Mouse (Mus musculus): ENCODE measurements around the gene Gm20388.

Gm20388 gene

GRCm38 (mm10) chr8:121201651-121202050 lies 1291.0 kb downstream of the Gm20388 start:
- DNase-seq: no peak

- peak in 1 of 2 experiments; percentile 41 for DNase-seq
Measured at GRCm38 (mm10) chr8:121203612-121204376, 1293.2 kb downstream of the Gm20388 start.

GRCm38 (mm10) chr8:121207171-121207570 lies 1296.5 kb downstream of the Gm20388 start:
- DNase-seq: no peak

DNA sequence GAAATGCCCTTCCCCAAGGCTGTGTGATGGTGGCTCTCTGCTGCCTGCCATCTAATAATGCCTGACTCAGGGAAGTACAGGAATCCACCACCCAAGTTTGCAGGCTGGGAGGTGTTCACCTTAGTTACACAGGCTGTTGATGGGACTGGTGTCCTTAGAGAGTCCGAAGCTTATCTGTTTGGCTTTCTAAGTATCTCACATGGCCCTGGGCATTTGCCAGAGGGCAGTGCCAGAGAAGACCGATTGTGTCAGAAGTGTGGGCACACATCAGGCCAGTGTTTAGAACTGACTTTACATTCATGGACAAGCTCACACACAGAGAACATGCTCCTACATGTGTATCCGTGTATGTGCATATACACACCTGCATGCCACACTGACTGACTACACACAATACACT lies 1300.0 kb downstream of the Gm20388 start:
- DNase-seq: no peak

- DNase-seq: peak in 1 of 2 experiments; percentile 24
Measured at GRCm38 (mm10) chr8:121213236-121213635, 1302.6 kb downstream of the Gm20388 start.

DNA sequence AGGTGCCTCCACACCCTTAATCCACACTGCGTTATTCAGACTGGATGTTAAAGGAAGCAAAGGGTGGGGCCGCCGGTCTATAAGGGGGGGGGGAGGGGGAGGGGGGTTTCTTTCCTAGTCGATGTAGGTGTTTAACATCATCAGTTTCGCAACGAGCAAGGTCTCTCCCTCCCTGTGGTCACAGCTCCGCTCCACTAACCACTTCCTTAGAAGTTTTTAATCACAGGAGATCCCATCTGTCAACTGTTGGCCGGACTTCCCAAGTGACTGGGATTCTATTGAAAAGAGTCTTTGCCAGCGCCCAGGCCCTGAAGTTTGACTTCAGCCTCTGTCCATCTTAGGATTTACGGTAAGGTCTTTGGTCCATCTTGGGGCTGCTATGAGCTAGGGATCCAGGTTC lies 1303.0 kb downstream of the Gm20388 start:
- DNase-seq: no peak

GRCm38 (mm10) chr8:121214975-121215374 lies 1304.3 kb downstream of the Gm20388 start:
- DNase-seq: no peak

DNA sequence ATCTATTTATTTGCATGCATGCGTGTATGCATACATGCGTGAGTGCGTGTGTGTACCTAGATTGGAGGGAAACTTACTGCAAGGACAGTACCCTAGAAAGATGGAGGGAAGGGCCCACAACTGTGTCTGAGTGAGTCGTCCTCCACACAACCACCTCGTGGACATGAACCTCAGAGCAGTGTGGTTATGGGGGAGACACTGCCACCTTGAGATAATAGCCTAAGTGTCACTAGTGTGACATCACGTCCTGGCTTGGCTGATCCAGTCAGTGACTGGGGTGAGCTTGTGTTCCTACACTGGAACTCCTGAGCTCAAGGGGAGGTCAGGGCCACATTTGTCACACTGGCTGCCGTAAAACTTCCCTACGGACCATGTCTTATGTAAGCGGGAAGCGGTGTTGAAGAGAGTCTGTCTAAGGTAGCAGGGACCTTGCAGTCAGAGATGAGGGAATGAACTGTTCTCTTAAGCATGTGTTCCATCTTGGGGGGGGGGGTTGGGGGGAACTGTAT lies 1305.9 kb downstream of the Gm20388 start:
- DNase-seq: no peak

DNA sequence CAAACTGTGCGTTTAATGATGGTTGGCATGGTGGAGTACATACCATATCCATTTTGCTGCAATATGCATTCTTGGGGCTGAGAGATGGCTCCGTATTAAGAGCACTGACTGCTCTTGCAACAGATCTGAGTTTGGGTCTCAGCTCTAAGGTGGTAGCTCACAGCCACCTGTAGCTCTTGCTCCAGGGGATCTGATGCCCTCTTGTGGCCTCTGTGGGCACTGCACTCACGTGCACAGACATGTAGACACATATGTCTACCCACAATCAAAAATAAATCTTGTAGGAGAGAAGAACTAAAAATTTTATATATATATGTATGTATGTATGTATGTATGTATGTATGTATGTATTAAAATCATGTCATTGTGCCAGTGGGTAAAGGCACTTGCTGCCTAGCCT lies 1307.8 kb downstream of the Gm20388 start:
- DNase-seq: peak in 1 of 2 experiments; percentile 42

DNA sequence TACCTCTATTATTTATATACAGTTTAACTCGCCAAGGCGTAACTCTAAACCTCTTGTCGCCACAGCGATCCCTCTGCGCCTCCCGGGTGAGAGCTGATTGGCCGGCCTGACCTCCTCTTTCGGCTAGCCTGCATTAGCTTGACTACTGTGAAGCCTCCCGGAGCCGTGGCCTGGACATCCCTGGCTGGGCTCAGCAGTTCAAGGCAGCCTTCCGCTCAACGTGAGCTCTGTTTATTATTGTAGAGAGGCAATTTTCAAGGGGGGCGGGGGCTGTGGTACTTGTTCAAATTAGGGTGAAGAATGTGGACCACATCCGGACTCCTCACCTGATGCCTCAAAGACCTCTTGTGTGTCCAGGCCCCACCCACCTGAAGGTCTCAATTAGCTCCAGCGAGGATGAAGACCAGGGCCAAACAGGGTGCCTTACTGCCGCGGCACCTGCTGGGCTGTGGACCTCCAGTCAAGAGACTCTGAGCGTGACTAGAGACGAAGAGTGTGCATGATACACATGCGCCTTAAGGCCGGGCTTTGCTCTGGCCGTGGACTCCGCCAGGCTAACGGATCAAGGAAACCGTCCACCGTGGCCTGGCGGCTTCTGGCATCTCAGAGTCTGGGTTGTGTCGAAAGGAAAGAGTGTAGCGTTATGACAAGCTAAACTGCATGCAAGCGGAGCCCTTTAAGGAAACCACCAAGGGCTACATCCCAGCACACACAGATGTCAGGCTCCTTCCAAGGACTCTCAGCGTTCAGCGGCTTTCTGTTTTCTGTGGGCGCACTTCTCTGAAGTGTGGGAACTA lies 1309.7 kb downstream of the Gm20388 start:
- no peak for DNase-seq

DNA sequence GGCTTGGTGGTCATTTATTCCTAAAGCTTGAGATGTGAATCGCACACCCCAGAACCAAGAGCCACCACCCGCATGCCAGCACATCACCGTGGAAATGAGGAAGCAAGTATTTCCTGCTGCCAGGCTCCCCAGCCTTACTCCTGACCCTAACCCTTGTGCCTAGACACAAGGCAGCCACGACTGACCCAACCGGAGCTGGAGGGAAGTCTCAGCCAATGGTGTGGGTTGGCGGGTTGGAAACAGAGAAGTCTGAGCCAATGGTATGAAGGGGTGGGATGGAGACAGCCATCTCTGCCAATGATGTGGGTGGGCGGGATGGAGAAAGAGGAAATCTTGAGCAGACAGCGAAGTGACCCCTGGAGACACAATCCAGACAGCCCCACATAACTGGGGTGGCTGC lies 1314.1 kb downstream of the Gm20388 start:
- DNase-seq: no peak

DNA sequence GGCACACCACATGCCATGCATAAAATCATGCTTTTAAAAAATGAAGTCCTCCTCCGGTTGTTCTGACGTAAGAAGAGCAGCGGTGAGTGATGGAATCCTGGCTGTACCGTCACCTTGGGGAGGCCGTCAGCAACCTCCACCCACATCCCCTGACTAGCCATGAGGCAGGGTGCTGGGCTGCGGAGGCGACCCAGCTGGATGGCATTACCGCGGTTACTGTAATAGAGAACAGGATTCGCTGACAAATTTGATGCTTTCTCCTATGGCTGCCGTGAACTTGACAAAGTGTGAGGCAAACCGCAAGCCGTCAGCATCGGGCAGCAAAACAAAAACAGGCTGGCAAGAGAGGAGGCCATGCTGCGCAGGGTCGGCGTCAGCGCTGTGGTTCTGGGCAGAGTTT lies 1317.1 kb downstream of the Gm20388 start:
- no peak for DNase-seq

DNA sequence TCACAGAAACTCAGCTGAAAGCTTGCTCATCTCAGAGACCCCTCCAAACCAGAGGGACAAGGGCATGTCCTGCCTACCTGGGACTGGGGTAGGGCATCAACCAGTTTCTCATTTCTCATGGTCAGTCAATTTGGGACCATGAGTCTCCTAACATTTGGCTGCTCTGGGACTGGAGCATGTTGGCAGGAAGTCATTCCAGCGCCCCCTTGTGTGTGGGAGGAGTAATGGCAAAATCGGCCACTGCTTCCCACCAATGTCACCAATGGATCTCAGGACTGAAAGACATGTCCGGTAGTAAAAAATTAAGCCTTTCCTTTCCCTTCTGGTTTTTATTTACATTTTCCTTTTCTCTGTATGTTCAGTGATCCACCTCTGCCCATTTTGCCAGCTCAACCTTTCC lies 1318.3 kb downstream of the Gm20388 start:
- DNase-seq: peak in 1 of 2 experiments; percentile 25

DNA sequence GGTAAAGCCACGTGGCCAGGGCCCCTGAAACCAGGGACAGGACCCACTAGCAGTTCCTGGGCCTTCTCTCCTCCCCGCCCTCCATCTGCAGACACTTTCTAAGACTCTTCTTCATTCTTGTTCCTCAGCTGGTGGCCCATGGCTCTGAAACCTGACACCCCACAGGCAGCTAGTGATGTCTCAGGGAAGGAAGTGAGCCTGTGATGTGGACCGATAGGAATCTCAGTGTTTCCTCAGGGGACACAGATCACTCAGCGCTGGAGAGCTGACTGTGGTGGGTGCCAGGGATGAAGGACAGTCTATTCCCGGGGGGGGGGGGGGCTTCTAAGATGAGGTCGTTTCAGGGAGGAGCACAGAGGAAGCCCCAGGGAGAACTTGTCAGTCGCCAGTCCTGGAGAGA lies 1318.9 kb downstream of the Gm20388 start:
- DNase-seq: no peak

DNA sequence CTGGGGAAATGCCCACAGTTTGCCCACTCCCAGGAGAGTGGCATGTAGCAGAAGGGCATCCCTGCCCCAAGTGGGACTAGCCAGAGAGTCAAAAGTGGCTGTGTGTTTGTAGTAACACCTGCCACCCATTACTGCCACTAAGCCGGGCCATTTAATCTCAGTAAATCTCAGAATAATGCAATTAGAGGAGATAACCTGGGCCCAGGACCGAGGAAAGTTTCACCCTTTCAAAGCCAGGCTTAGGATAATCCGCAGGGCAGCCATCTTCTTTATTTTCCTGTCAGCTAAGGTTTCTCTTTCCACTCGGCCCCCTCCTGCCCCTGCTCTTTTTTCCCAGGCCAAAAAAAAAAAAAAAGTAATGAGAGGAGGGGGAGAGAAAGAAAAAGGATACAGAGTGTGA lies 1322.6 kb downstream of the Gm20388 start:
- DNase-seq: no peak

DNA sequence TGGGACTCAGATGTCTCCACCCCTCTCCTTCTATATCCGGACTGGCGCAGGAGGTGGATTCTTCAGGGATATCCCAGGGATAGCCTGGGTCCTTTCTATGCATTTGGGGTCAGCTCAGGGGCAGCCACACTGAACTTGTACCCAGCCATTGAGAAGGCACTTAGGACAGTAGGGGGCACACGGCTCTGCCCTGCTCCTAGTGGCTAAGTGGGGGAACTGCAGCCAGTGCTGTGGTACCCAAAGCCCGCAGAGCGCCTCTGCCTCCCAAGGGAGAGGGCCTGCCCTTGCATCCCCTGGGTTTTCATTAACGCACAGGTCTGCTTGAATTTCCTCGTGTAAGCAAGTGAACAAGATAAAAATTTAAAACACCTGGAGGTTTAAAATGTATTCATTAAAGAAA lies 1324.3 kb downstream of the Gm20388 start:
- DNase-seq: peak in 1 of 2 experiments; percentile 33

GRCm38 (mm10) chr8:121239640-121240039 lies 1329.0 kb downstream of the Gm20388 start:
- no peak for DNase-seq

- peak; percentile 21 to 26 for DNase-seq
Measured at GRCm38 (mm10) chr8:121241761-121242552, 1331.3 kb downstream of the Gm20388 start.

DNA sequence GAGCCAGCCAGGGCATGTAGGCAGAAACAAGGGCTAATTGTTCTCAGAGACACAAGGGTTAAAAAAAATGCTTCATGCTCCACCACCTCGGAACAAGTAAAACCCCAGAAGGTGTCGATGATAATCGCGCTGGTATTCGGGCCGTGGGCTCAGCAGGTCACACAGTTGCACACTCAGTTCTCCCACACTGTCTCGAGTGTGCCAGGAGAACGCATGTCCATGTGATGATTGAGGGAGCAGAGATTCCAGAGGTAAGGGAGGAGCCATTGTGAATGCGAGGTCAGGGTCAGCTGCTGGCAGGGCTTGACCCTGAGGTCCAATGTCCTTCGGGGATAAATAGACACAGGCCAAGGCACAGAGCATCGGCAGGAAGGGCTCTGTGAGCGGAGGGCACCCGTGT lies 1332.0 kb downstream of the Gm20388 start:
- DNase-seq: no peak

DNA sequence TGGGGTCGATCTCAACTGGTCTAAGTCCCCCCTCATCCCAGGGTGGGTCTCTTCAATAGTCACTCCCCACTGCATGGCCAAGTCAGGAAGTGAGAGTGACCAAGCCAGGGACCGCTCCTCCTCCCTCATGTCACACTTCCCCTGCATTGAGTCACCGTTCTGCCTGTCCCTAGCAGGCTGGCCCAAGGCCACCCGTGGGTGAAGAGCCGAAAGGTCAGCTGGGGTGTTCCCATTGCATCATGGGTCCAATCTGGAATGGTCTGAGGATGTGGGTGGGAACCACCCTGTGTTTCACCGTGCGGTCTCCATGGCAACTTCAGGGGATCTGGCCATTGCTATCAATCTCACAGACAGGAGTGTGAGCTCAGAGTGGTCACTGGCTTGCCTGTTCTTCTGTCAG lies 1338.2 kb downstream of the Gm20388 start:
- no peak for DNase-seq

- DNase-seq: no peak
Measured at GRCm38 (mm10) chr8:121249433-121249832, 1338.8 kb downstream of the Gm20388 start.

- DNase-seq: no peak
Measured at GRCm38 (mm10) chr8:121251089-121251488, 1340.4 kb downstream of the Gm20388 start.

- peak in 1 of 2 experiments; percentile 46 for DNase-seq
Measured at GRCm38 (mm10) chr8:121255727-121256265, 1345.2 kb downstream of the Gm20388 start.
